Mouse (Mus musculus) ES-Bruce4 (cell line): ENCODE measurements around the gene Mgat3. TPM values are rescaled to one million over a fixed set of nuclear protein-coding genes. Genes with fewer than 3 reads are reported as not detected.
A peak's percentile ranks its signal among the peaks of the same experiment; 100 is the strongest.

Experiments used
- H3K27ac ChIP-seq: 2 replicates; pipeline ENCODE4 v1.5.1; 2012; ENCODE audit warnings: low read length, inconsistent platforms; ENCODE audit not compliant: insufficient read depth
- H3K27me3 ChIP-seq: 2 replicates; pipeline ENCODE4 v1.6.1; 2012; ENCODE audit warnings: mild to moderate bottlenecking, low read length, inconsistent platforms; ENCODE audit not compliant: control insufficient read depth, poor library complexity, insufficient read depth, severe bottlenecking
- H3K36me3 ChIP-seq: 2 replicates; pipeline ENCODE4 v1.6.1; 2012; ENCODE audit warnings: inconsistent platforms, mild to moderate bottlenecking, low read length, moderate library complexity; ENCODE audit not compliant: control insufficient read depth, poor library complexity, insufficient read depth, severe bottlenecking
- H3K4me1 ChIP-seq: one replicate; pipeline ENCODE4 v1.8.1; 2011; ENCODE audit warnings: low read length; ENCODE audit not compliant: control insufficient read depth, insufficient read depth
- H3K4me3 ChIP-seq: 2 replicates; pipeline ENCODE4 v1.5.1; 2011; ENCODE audit warnings: low read depth, mild to moderate bottlenecking, low read length
- H3K9ac ChIP-seq: 2 replicates; pipeline ENCODE4 v1.6.1; 2012; ENCODE audit warnings: low read depth, mild to moderate bottlenecking, inconsistent platforms; ENCODE audit not compliant: poor library complexity, severe bottlenecking
- H3K9me3 ChIP-seq: replicated peaks from 2 replicates; pipeline ENCODE4 v1.6.1; 2012; ENCODE audit warnings: mild to moderate bottlenecking, low read length, inconsistent platforms; ENCODE audit not compliant: control insufficient read depth, poor library complexity, insufficient read depth, severe bottlenecking
- CTCF ChIP-seq: IDR thresholded peaks from one replicate; pipeline ENCODE4 v1.8.1; 2011; ENCODE audit warnings: low read depth, low read length
- EP300 ChIP-seq: IDR thresholded peaks from 2 replicates; pipeline ENCODE4 v1.6.1; 2011; ENCODE audit warnings: low read depth, low read length; ENCODE audit not compliant: insufficient read depth
- POLR2A ChIP-seq: IDR thresholded peaks from one replicate; pipeline ENCODE4 v1.8.1; 2011; ENCODE audit warnings: low read length; ENCODE audit not compliant: insufficient read depth
- polyA plus RNA-seq: library from polyadenylated mRNA; stranded (reverse); fragments of >200 nt; gene quantifications from 2 replicates; pipeline ENCODE4 v1.2.4, GENCODE M21; 2011; ENCODE audit warnings: low read depth; ENCODE audit not compliant: missing spikeins, insufficient read depth, insufficient read length

Mgat3 gene
- polyA plus RNA-seq, 1 experiment = 6.2 TPM

- H3K4me1 ChIP-seq = peaks cover 2% of the 10 kb centered on the region
- no peak for TF ChIP-seq CTCF
- no peak for TF ChIP-seq POLR2A
- TF ChIP-seq EP300 = no peak
- no peak overlapping the region for H3K9ac ChIP-seq
- H3K27me3 ChIP-seq = no peaks in the 10 kb centered on the region
- no peaks in the 10 kb centered on the region; the same call in 1 of the 2 replicates for H3K36me3 ChIP-seq
- H3K9me3 ChIP-seq = no peaks in the 10 kb centered on the region
- no peak overlapping the region for H3K4me3 ChIP-seq
- no peak overlapping the region for H3K27ac ChIP-seq
Observed at GRCm38 (mm10) chr15:80163716-80164115, 9.8 kb upstream of the Mgat3 start.

- Histone ChIP-seq H3K9ac (no peak overlapping the region), H3K4me1 (peaks cover 7% of the 10 kb centered on the region), H3K27me3 (no peaks in the 10 kb centered on the region), H3K36me3 (no peaks in the 10 kb centered on the region; the same call in 1 of the 2 replicates), H3K4me3 (no peak overlapping the region), H3K27ac (no peak overlapping the region), H3K9me3 (no peaks in the 10 kb centered on the region)
- TF ChIP-seq CTCF = no peak
- TF ChIP-seq POLR2A = no peak
- TF ChIP-seq EP300 = no peak
Observed at GRCm38 (mm10) chr15:80165396-80165795, 8.1 kb upstream of the Mgat3 start.

- Histone ChIP-seq H3K9me3 (no peaks in the 10 kb centered on the region), H3K4me1 (peaks cover 9% of the 10 kb centered on the region), H3K27me3 (no peaks in the 10 kb centered on the region), H3K36me3 (no peaks in the 10 kb centered on the region), H3K9ac (no peak overlapping the region), H3K4me3 (no peak overlapping the region), H3K27ac (peak overlapping the region; percentile 2; the same call in 1 of the 2 replicates)
- TF ChIP-seq EP300 = peak; percentile 54; the same call in 1 of the 2 replicates
- TF ChIP-seq CTCF = no peak
Observed at GRCm38 (mm10) chr15:80169484-80169883, 4.0 kb upstream of the Mgat3 start.

DNA sequence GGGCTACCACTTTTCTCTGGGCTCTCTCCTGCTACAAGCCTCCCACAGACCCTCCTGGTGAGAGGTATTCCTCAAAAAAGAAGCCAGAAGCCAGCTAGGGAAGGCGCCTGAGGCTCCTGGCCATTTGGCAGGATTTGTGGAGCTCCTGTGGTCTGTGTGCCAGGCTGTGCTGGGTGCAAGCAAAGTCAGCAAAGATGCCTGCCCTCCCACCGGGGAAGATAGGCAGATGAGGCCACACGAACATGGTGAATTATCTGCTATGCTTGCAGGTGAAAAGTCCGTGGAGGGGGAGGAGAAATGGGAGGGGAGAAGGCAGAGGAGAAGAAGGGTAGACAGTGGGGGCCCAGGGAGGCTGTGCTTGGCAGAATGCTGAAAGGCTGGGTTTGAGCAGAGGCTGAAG is 3.2 kb upstream of the Mgat3 start:
- peaks cover 9% of the 10 kb centered on the region for H3K4me1 ChIP-seq
- no peak overlapping the region for H3K4me3 ChIP-seq
- no peaks in the 10 kb centered on the region for H3K27me3 ChIP-seq
- no peak overlapping the region for H3K9ac ChIP-seq
- no peaks in the 10 kb centered on the region for H3K9me3 ChIP-seq
- no peaks in the 10 kb centered on the region for H3K36me3 ChIP-seq
- TF ChIP-seq EP300 (no peak), CTCF (no peak), POLR2A (no peak)
- peak overlapping the region; percentile 2; the same call in 1 of the 2 replicates for H3K27ac ChIP-seq

DNA sequence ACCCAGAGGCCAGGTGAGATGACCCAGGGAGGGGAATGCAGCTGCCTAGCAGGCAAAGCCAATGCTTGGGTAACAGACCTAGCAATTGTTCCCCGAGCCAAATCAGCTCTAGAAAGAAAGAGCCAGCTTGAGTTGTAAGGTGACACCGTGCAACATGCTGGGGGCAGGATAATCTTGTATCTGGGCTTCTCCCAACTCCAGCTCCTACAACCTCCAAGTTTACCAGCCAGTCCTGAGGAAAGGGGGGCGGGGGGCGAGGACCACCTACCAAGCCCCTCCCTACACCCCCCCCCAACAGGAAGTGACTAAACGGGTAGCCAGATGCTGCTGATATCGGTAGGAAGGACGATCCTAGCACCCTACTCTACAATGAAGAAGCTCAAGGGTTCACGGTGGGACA is 2.2 kb upstream of the Mgat3 start:
- H3K27ac ChIP-seq = peak overlapping the region; percentile 79
- no peaks in the 10 kb centered on the region for H3K9me3 ChIP-seq
- no peaks in the 10 kb centered on the region for H3K36me3 ChIP-seq
- peak overlapping the region; percentile 14; the same call in 1 of the 2 replicates for H3K9ac ChIP-seq
- H3K4me1 ChIP-seq = peaks cover 9% of the 10 kb centered on the region
- no peak for TF ChIP-seq EP300
- no peak for TF ChIP-seq CTCF
- no peak for TF ChIP-seq POLR2A
- H3K4me3 ChIP-seq = peak overlapping the region; percentile 53
- H3K27me3 ChIP-seq = no peaks in the 10 kb centered on the region

DNA sequence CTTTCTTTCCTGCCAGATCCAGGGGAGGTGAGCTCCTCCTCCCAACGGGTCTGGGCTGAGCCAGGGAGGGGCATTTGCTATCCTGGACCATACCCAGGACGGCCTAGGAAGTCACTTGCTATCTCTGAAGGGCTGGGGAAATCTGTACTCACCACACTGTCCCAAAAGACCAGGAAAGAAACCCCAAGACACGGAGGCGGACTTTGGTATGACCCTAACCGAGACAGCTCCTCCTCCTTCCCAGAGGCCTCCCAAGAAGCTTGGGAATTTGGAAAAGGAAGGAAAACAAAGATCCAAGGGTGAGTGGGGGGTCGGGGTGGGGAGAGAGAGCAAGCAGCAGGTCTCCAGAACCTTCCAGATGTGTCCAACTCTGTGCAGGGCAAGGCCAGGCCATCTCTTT is 1.7 kb upstream of the Mgat3 start:
- Histone ChIP-seq H3K9ac (peak overlapping the region; percentile 14; the same call in 1 of the 2 replicates), H3K27ac (peak overlapping the region; percentile 79), H3K4me3 (peak overlapping the region; percentile 53), H3K36me3 (no peaks in the 10 kb centered on the region), H3K9me3 (no peaks in the 10 kb centered on the region), H3K27me3 (no peaks in the 10 kb centered on the region), H3K4me1 (peaks cover 9% of the 10 kb centered on the region)
- TF ChIP-seq CTCF = no peak
- TF ChIP-seq POLR2A = no peak
- no peak for TF ChIP-seq EP300
